Mouse (Mus musculus) layer of hippocampus, adult 11-12 months (tissue): ENCODE measurements around the gene Dalrd3.
"Not testable (repeated sequence)": the region's sequence is repeated elsewhere in the genome, so short reads cannot be mapped to it uniquely, and the experiment has no call there.

Experiments
- DNase-seq: peaks from one replicate; pipeline ENCODE4 v3.0.0; 2022; ENCODE audit warnings: low spot score

The Dalrd3 gene

DNA sequence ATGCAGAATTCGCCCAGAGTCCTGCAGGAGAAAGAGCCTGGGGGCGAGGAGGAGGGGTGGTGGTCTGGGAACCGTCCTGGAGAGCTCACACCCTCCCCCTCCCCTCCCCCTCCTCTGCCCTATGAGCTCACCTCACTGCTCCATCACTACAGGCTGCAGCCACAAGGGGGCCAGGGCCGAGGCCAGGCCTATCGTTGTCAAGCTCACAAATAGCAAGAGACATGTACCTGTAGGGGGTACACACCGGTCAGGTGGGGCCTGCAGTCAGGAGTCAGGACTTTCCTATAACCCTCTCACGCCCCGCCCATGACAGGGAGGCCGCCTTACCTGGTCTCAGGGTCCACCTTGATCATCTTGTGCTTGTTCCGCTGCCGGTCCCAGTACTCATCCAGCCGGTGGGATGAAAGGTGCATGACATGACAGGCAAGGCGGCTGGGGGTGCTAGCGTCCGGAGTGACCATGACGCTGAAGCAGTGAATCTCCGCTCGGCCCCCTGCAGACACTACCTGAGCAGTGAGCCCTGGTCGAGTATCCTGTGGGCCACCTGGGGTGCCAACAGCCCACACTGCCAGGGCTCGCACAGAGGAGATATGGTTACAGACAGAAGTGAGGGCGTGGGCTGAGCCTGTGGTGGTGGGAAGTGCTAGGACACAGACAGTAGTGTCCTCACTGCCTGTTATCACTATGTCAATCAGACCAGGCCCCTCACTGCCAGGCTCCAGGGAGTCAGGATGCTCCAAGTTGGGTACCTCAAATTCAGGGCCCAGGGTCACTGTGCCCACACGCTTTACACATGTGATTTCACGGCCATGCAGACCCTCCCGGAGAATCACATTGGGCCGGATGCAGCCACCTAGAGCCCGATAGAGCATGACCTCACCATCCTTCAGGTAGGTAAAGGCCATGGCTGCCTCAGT lies 4.3 kb downstream of the Dalrd3 start:
- DNase-seq, result peak; percentile 57

DNA sequence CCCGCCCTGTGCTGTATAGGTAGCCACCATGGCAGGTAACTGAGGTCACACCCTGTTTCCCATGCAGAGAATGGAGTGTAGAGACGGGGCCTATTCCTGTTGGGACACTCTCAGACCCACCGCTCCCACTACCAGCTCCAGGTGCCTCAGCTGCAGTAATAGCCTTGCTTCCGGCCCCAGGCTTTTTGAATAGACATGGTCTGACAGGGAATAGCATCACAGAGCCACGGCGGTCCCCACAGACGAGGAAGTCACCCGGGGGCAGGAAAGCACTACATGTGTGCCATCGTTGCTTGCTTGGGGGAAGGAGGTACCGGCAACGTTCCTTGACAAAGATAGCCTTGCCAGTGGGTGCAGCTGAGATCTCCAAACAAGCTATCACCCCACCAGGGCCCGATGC lies 5.2 kb downstream of the Dalrd3 start:
- peak; percentile 8 for DNase-seq

DNA sequence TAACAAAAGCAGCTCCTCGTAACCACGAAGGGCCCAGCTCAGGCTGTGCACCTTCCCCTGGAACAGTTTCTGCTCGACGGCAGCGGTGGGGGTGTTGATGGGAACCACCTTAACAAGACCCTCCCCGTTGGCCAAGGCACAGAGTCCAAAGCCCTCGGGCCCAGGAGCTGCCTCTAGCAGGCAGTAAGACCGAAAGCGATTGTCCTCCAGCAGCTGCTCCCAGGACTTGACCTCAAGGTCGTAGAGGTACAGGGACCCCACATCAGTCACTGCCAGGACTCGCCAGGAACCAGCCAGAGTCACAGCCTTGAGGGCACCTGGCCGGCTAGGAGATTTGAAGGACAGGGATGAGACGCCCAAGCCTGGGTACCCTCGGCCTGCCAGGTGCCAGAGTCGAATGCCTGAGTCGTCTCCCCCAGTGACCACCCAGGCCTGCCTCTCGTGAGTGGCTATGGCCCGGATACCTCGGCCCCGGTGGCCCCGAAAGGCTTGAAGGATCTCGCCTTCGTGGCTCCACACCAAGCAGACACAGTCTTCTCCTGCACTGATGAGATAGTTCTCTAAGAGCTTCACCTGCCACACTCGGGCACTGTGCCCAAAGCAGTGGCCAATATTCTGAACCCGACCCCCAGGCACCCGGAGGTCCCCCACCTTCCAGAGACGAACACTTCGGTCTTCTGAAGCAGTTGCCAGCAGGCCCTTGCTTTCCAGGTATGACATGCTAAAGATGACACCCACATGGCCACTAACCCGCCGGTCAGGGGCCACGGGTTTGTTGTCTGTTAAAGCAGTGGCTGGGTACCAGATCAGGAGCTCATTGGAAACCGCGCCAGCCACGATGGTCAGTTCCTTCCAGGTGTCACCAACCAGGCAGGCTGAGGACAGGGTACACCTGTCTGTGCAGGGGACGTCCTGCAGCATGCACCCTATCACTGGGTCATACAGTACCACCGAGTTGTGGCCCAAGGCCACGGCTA lies 5.9 kb downstream of the Dalrd3 start:
- no peak for DNase-seq

DNA sequence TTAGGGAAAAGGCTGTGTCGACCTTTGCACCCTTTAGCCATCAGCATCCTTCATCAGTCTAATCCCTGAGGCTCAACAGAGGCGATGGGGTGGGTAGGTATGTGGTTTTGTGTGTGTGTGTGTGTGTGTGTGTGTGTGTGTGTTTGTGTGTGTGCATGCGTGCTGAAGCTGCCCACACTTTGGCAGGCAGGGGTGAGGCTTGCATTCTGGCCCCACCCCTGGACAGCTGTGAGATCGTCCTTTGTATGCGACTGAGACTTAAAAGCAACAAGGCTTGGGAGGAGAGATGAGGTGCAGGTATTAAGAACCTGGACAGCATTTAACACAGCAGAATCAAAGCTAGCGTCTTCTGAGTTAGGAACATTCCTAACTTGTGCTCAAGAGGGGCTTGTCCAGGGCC lies 7.3 kb downstream of the Dalrd3 start:
- DNase-seq, result no peak

DNA sequence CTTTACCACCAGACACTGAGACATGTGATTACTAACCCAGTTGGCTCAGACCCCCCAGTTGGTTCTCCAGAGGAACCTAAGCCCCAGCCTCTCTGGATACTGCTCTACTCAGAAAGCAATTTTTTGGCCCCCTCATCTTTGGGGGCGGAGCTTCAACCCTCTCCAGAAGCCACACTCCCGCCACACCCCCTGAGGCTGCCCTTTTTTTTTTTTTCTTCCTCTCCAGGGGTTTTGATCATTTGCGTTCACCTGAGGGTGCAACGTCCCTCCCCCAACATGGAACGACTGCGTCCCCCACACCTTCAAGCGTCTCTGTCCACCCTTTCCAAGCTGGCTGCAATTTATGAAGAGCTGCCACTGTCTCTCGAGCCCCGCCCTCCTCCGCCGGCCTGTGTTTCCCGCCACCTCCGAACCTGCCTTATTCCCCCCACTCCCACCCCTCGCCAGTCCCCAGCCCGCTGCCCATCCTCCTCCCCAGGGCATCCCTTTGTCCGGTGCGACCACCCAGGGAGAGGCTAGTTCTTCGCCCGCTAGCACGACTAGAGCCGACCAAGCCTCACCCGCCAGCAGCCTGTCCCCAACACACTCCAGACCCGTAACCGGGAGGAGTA lies 8.4 kb downstream of the Dalrd3 start:
- no peak for DNase-seq

DNA sequence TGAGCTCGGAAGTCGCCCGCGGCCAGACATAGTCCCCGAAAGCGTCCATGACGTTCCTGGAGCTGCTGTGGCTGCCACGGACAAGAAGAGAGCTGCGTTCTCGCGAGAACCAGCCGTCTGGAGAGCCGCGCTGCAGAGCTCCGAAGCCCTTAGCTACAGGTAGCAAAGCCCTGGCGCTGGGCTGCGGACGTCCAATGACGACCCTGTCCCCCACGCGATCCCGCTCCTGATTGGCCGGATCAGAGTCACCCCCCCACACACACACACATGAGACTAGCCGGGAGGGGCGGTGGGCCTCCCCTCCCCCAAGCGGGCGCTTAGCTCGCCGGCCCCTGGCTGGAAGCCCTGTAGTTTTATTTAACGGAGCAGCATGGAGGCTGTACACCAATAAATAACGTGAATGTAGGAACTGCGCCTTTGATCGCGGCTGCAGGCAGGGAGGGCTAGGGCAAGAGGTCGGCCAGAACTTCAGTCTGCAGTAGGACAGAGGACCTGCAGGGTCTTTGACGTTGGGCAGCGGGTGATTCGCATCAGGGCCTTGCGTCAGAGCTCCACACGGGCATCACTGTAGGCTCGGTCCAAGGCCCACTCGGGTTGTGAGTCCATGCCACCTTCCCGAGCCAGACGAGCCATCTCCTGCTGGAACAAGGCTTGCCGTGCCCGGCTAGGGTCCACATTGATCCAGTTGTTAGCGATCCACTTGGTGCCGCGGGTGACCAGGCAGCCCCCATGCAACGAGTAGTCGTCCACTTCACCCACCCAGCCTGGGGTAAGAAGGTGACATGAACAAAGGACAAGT lies 9.1 kb downstream of the Dalrd3 start, which contains the start of gene Wdr6:
Wdr6 (minus strand) TSS at position 195 of the 799 bp plus-strand sequence.
- peak; percentile 92 for DNase-seq

DNA sequence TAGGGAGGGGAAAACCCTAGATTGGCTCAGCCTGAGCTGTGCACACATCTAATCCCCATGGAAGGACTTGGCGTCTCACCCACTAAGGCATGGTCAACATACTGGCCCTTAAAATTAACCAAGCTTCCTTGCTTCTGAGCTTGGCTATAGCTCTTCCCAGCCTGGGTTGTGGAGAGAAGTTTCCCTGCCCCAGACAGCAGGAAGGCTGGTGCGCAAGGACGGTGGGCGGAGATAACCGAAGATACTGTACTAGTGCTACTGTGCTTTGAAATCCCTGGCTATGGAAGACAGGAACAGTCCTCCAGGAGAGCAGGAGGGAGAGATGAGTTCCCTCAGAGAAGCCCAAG lies 9.6 kb downstream of the Dalrd3 start:
- DNase-seq, result no peak

DNA sequence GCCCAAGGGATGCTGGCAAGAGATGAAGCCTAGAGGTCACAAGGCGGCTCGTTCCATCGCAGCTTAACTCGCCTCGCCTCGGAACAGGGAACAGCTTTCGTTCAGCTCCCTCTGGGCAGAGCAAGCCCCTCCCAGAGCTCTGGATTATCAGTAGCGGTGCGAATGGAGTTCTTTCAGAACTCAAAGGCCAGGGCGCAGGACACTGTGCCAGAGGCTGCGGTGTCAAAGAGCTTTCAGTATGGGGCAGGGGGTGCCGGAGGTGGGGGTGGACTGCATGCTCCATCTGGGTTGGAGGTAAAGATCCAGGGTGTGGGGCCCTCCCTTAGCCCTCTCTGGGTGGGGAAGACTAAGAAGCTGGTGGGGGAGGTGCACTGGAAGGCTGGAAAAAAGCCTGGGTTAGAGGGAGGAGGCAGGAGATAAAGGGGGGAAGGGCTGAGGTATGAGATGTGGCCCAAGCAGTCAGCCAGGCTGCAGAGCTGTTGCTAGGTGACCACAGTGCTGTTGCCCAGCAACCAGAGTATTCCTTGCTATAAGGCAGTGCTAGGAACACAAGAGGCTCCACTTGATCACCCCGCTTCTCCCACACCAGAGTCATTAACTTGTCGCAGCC lies 18.0 kb downstream of the Dalrd3 start:
- peak; percentile 87 for DNase-seq

DNA sequence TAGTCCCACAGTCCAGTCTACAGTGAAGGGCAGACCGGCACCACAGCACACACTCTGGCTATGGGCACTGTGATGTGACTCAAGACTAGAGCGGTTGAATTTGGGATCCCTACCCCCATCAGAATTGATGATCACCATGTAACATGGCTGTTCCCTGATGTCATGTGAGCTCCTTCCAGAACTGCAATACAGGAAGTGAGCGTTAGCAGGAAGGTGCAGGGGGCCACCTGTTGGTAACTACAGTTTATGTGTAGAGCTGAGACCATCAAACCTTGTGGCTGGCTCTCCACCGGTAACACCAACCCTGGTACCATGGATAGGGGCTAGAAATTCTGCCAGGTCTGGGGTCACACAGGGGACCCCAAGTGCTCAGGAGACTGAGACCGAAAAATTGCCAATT lies 19.5 kb downstream of the Dalrd3 start:
- DNase-seq, result peak; percentile 38

DNA sequence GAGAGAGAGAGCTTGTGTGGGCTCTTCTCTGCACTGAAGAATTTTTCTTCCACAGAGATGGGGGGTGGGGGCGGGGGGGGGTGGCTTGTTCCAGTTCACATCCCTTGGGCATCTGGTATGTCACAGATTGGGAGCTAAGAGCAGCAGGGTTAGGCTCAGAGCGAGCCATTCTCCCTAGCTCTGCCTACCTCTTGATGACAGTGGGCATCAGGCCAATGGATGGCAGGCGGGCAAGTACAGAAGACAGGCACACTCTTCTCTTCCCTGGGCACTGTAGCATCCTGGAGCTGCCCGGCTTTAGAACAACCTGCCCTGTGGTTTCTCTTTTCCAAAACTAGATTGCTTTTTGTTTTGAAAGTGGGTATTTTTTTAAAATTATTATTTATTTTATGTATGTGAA lies 21.8 kb downstream of the Dalrd3 start:
- peak; percentile 19 for DNase-seq

DNA sequence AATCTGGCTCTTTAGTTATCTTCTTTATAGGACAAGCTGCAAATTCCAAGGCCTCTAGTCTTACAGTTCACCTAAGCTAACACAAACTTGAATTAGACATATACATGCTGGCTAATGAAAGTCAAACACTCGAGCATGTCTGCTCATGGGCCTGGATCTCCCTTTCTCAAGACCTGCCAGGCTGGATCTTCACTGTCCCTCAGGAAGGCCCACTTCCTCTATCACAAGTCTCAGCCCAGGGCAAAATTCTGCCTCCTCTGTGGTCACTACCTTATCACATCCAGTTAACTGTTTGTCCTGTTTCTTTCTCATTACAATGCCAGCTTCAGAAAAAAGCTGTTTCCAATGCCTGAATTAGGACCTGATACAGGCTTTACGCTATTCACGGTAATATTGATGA lies 24.7 kb downstream of the Dalrd3 start:
- no peak for DNase-seq

DNA sequence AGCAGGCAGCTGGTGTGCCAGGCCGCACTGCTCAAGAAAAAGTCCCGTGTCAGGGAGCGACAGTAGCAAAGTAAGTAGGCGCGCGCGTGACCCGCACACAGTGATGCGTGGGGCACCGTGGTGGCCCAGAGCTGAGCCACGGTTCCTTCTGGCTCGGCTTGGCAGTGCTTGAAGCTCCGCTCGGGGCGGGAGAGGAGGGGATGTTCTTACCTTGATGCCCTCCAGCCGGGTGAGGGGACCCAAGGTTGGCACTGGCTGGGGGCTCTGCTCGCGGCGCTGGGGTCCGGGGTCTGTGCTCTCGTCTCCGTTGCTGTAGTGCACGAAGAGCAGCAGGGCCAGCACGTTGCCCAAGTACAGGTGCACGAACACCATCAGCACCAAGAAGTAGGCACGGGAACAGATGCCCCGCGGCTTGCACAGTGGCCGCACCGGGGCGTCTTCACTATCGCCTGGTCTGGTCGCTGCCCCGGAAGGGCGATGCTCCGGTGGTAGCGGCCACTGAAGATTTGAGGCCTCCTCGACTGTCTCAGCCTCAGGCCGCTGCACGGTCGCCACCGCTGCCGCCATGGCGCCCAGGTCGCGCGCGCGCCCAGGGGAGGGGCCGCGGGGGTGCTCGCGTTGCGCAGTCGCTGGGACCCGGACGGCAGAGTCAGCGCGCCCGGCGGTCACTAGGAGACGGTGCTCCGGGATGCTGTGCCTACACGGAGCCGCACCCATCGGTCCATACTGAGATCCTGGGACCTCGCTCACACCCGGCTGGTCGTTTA lies 27.5 kb downstream of the Dalrd3 start, which contains the start of gene P4htm:
P4htm (minus strand) TSS at position 670 of the 767 bp plus-strand sequence.
- peak; percentile 78 for DNase-seq

DNA sequence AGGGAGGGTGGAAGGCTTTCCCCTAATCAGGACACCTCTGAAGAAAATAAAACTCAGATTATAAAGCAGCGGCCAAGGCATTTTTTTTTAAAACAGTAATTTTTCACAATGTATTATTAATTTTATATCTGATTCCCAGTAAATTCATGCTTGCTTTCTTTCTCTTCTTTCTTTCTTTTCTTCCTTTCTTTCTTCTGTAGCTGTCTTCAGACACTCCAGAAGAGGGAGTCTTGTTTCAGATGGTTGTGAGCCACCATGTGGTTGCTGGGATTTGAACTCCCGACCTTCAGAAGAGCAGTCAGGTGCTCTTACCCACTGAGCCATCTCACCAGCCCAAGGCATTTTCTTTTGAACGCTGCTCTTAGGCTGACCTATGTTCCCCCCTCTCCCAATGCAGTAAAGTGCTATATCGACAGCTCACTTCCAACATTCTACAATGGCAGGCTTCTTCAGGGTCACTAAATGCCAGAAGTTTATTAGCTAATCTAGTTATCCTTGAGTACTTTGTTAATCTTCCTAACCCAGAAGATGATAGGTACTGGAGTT lies 29.4 kb downstream of the Dalrd3 start:
- no peak for DNase-seq

DNA sequence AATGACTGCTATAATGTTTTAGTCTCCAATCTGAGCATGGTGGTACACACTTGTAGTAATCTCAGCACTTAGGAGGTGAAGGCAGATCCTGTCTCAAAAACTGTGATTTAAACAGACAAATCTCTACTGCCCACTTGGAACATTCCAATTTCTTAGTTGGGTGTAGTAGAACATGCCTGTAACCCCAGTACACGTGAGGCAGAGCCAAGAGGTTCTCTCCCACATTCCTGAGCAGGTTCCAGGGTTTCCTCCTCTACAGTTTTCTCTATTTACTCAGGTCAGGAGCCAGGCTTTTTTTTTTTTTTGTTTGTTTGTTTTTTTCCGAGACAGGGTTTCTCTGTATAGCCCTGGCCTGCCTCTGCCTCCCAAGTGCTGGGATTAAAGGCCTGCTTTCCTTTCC lies 30.3 kb downstream of the Dalrd3 start:
- no peak for DNase-seq

DNA sequence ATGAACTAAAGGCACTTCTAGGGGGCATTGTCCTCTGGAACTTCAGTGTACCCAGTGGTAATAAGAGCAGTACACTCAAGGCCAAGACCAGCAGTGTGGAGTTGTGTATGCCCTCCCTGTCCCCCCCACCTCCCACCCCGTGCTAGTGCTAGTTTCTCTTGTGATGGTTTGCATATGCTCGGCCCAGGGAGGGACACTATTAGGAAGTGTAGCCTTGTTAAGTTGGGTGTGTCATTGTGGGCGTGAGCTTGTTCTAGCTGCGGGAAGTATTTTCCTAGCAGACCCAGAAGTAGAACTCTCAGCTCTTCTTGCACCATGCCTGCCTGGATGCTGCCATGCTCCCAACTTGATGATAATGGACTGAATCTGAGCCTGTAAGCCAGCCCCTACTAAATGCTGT lies 32.3 kb downstream of the Dalrd3 start:
- no peak for DNase-seq

DNA sequence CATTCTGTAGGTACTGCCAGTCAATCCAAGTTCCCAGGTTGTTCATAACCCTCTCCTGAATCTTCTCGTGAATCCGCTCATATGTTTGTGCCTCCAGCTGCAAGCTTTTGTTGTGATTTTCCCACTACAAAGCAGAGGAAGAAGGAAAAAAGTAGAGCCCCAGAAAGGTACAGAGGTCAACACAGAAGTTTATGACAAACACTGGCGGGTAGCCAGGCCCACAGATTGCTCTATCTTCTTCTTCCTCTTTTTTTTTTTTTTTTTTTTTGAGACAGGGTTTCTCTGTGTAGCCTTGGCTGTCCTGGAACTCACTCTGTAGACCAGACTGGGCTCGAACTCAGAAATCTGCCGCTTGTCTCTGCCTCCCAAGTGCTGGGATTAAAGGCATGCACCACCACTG lies 38.2 kb downstream of the Dalrd3 start:
- DNase-seq, result not testable (repeated sequence)

DNA sequence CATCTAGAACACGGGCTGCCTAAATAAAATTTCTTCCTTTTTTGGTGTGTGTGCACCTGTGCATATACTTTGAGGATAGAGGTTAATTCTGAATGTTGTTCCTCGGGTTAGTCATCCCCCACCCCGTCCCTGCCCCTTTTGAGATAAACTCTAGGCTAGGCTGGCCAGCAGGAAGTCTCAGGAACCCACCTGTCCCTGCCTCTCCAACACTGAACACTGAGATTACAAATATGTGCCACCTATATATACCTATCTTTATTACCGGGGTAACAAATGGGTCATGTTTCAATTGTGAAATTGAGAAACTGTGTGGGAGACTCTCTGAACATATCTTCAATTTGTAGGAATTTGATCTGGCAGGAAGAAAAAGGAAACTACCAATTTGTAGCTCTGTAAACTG lies 39.2 kb downstream of the Dalrd3 start:
- DNase-seq, result no peak

DNA sequence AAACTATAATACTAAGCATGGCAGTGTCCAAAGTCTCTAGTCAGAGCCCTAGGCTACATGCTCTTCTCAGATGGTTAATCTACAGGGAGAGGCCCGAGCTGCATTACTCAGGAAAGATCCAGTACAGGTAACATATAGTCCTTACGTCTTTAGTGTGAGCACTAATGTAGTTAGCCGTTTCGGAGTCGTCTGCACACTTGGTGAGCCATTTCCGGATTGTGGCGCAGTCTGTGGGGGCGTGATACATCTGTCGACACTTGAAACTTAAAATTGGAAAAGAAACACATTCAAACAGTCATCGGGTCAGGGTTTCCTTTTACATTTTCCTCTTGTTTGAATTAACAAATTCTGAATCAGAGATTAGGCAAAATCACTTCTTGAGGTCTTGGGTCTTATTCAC lies 41.8 kb downstream of the Dalrd3 start:
- DNase-seq, result no peak

DNA sequence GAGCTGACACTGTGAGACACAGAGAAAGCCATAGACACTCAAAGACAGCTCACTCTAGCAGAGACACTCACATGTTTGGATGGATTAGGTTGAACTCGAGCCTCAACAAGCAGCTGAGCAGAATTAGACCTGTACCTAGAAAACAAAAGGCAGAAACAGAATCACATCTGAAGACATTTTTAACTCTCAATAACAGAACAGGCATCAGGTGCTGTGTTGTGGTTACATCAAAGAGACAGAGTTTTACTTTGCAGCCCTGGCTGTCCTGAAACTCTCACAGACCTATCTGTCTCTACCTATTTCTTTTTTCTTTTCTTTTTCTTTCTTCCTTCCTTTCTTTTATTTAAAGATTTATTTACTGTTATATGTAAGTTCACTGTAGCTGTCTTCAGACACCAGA lies 47.6 kb downstream of the Dalrd3 start:
- DNase-seq, result no peak
